Mouse (Mus musculus): Measurements from ENCODE around the gene Gna13.

DNA sequence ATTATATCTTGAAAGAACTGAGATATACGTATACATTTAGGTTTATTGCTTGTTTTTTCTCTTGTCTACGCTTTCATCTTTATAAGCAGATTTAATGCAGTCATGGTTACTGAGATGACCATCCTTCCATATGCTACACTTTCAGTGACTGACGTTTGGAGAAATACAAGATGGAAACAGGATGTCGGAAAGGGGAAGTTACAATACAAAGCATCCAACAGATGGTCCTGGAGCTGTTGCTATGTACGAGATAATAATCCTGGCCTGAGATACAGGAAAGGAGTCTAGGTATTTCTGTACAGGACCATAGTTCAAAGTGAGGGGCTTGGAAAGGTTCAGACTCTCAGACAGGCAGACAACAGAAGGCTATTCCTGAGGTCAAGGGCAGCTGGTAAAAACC, 18.0 kb downstream of the Gna13 start:
- no peak for TF ChIP-seq CTCF (IDR thresholded peaks at IDR 0.05; ENCODE audit: extremely low read depth, insufficient read depth, insufficient read length, insufficient replicate concordance)
- no peak for TF ChIP-seq POLR2A (IDR thresholded peaks at IDR 0.05; ENCODE audit: low read depth, low read length)

All from spleen, adult 2 months (tissue).